Mouse (Mus musculus) testis, adult 2 months (tissue): ENCODE measurements around the gene Adamts7.

Experiments
- CTCF ChIP-seq: fragments of 200-500 bp; IDR thresholded peaks from 2 replicates; pipeline ENCODE4 v1.5.1; 2012; ENCODE audit warnings: low read depth, mild to moderate bottlenecking, inconsistent platforms, low read length, moderate library complexity; ENCODE audit not compliant: control insufficient read depth, insufficient read depth, insufficient replicate concordance
- POLR2A ChIP-seq: fragments of 200-500 bp; IDR thresholded peaks from 2 replicates; pipeline ENCODE4 v1.6.1; 2012; ENCODE audit warnings: low read depth, mild to moderate bottlenecking, inconsistent platforms, low read length, moderate library complexity; ENCODE audit not compliant: control insufficient read depth

DNA sequence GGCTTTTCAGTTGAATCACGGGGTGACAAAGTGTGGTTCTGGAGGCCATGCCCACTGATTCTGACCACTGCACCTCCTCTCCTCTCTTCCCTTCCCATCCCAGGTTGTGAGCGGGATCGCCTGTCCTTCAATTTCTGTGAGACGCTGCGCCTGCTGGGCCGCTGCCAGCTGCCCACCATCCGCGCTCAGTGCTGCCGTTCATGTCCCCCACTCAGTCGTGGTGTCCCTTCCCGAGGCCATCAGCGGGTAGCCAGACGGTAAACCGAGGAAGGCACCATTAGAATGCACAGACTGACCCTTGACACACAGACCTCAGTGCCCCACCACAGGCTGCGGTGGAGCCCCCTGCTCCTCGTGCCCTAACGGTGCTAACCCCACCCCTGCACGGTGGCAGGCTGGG, 36.7 kb downstream of the Adamts7 start:
- TF ChIP-seq CTCF (no peak), POLR2A (no peak)
